Comparison of ENCODE assay signal across 16 mouse cellular contexts in the genomic region with DNA sequence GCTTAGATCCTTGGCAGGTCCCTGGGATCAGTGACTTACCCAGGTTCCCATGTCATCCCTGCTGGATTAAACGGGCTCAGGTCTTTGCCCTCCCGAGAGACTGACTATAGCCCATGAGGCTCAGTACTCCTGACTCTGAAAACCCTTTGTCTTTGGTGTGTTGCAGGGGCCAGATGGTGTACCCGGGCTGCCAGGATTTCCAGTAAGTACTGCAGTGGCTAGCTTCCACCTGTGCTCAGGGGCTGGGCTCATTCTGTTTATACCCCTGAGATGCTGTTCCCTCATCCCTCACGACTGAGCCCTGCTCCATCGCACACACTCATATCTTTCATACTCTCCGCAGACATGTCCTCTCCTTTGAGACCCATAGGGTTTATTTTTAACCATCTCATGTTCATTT.
DNase-seq lines count a peak whose midpoint lies in the region; ATAC-seq and TF ChIP-seq lines count a peak whose summit lies in the region.
"Had no signal": no experiment of that assay in that cellular context is flagged by ENCODE, and none has a peak within 500 bp of the region (broad histone marks: within the 10 kb centered on the region; RNA-seq: fewer than 3 reads in every experiment).

No protein-coding gene starts in this region.

- no peak overlapping the region for H3K4me2 ChIP-seq in heart, embryonic 13.5 days
- H3K4me2 ChIP-seq: embryonic facial prominence, embryonic 12.5 days; kidney, embryonic 15.5 days; limb, embryonic 12.5 days; neural tube, embryonic 15.5 days had no signal

- DNase-seq in heart, postnatal 25 days (ENCODE audit: low spot score) = no peak
- DNase-seq in brain, adult 2 months (ENCODE audit: low read depth, low spot score) = peak; percentile 67
- peak; percentile 49 to 58 for DNase-seq in cerebellum, adult 18-20 months
- DNase-seq in adrenal gland, adult (ENCODE audit: inconsistent age in 2 of 2, low spot score in 1 of 2) = no peak
- DNase-seq in layer of hippocampus, adult 2 months (ENCODE audit: low spot score in 2 of 2) = no peak
- DNase-seq: adrenal gland, postnatal 25 days; heart, postnatal 36 days had no signal

- H3K9ac ChIP-seq in heart, embryonic 13.5 days = no peak overlapping the region
- H3K9ac ChIP-seq: embryonic facial prominence, embryonic 12.5 days; kidney, embryonic 15.5 days; limb, embryonic 12.5 days; neural tube, embryonic 15.5 days had no signal

- WGBS in heart, embryonic 13.5 days = 49% methylated on average over 6 of the region's 6 CpGs

- no peak for ATAC-seq in heart, embryonic 13.5 days (ENCODE audit: extremely low read depth, insufficient number of reproducible peaks, low FRiP score, low TSS enrichment)
- ATAC-seq: hindbrain, embryonic 16.5 days had no signal

- no peak for TF ChIP-seq CTCF in embryonic fibroblast, embryonic 13.5 days (IDR thresholded peaks at IDR 0.05; ENCODE audit: borderline replicate concordance, insufficient read depth, low read length)
- TF ChIP-seq CTCF in layer of hippocampus, adult 2 months (conservative IDR thresholded peaks at IDR 0.05) = no peak

- H3K4me1 ChIP-seq in heart, embryonic 13.5 days = peaks cover 28% of the 10 kb centered on the region
- H3K4me1 ChIP-seq in embryonic fibroblast, embryonic 13.5 days (ENCODE audit: control insufficient read depth, insufficient read depth, low read length) = peaks cover 14% of the 10 kb centered on the region

- H3K4me3 ChIP-seq in heart, embryonic 13.5 days = no peak overlapping the region
- no peak overlapping the region for H3K4me3 ChIP-seq in embryonic fibroblast, embryonic 13.5 days (ENCODE audit: insufficient read depth, low read length)
- H3K4me3 ChIP-seq in layer of hippocampus, adult 2 months = no peak overlapping the region
- H3K4me3 ChIP-seq: embryonic facial prominence, embryonic 12.5 days; kidney, embryonic 15.5 days; limb, embryonic 12.5 days; midbrain, embryonic 10.5 days; neural tube, embryonic 15.5 days had no signal

- H3K9me3 ChIP-seq in heart, embryonic 13.5 days = no peaks in the 10 kb centered on the region
- H3K9me3 ChIP-seq: embryonic facial prominence, embryonic 12.5 days; kidney, embryonic 15.5 days; limb, embryonic 12.5 days; midbrain, embryonic 10.5 days; neural tube, embryonic 15.5 days had no signal

- TF ChIP-seq POLR2A in embryonic fibroblast, embryonic 13.5 days (IDR thresholded peaks at IDR 0.05; ENCODE audit: low read depth, low read length) = no peak

- no peaks in the 10 kb centered on the region for H3K36me3 ChIP-seq in heart, embryonic 13.5 days
- H3K36me3 ChIP-seq: embryonic facial prominence, embryonic 12.5 days; G1E; kidney, embryonic 15.5 days; limb, embryonic 12.5 days; midbrain, embryonic 10.5 days; neural tube, embryonic 15.5 days had no signal

- no peaks in the 10 kb centered on the region; the same call in 1 of the 2 replicates for H3K27me3 ChIP-seq in heart, embryonic 13.5 days (replicated peaks)
- H3K27me3 ChIP-seq: embryonic facial prominence, embryonic 12.5 days; kidney, embryonic 15.5 days; limb, embryonic 12.5 days; neural tube, embryonic 15.5 days had no signal

- H3K27ac ChIP-seq in heart, embryonic 13.5 days (replicated peaks) = 0 out of 2 replicates have a peak overlapping the region, but pooled peaks have one; percentile 20
- peak overlapping the region; percentile 77 for H3K27ac ChIP-seq in embryonic fibroblast, embryonic 13.5 days (ENCODE audit: insufficient read depth, low read length)
- H3K27ac ChIP-seq in layer of hippocampus, adult 2 months = no peak overlapping the region
- H3K27ac ChIP-seq: embryonic facial prominence, embryonic 12.5 days; kidney, embryonic 15.5 days; limb, embryonic 12.5 days; midbrain, embryonic 10.5 days; neural tube, embryonic 15.5 days had no signal

- intact Hi-C loops in heart, postnatal 25 days (cut with DNase I) = no loop called here

Comparison
In these comparisons a context has a peak if more than half of its experiments do, and no peak if none do; other contexts are left out.
1. DNase-seq: peak in brain, adult 2 months (single experiment) and cerebellum, adult 18-20 months (2 of 2); none in heart, postnatal 25 days (single experiment), adrenal gland, adult (0 of 2) and layer of hippocampus, adult 2 months (0 of 2).